Mouse (Mus musculus): ENCODE results near the gene Cops2. TPM values are rescaled to one million over a fixed set of nuclear protein-coding genes. Genes with fewer than 3 reads are reported as not detected.

Gene Cops2
- total RNA-seq (2014; rRNA removed), result 53.7 and 67.5 TPM in 2 replicates
- polyA plus RNA-seq (2015; fragmentation: Nextera tagmentation; extraction: Ambion mirVana), result 49.7 and 53.0 TPM in 2 replicates

- Histone ChIP-seq H3K36me3 (ENCODE audit: insufficient read depth, low read length) (no peaks in the 10 kb centered on the region), H3K27me3 (ENCODE audit: insufficient read depth, low read length) (no peaks in the 10 kb centered on the region), H3K27ac (ENCODE audit: low read depth, low read length) (peak within 1 kb of the TSS; percentile 90), H3K4me1 (ENCODE audit: insufficient read depth, low read length) (no peaks in the 10 kb centered on the region), H3K9me3 (ENCODE audit: low read length) (no peaks in the 10 kb centered on the region), H3K4me2 (ENCODE audit: low read depth, low read length, poor library complexity, severe bottlenecking) (peak within 1 kb of the TSS; percentile 83), H3K4me3 (ENCODE audit: low read depth, low read length) (peak within 1 kb of the TSS; percentile 100), H3K9ac (replicated peaks; ENCODE audit: low read length, poor library complexity, severe bottlenecking) (peak within 1 kb of the TSS; percentile 99)
- DNase-seq (ENCODE audit: low spot score), result peak; percentile 98
- under 1% methylated on average over 42 of the region's 54 CpGs for WGBS
- TF ChIP-seq CTCF (IDR thresholded peaks at IDR 0.05), result no peak
- peak; percentile 100 for ATAC-seq (ENCODE audit: low FRiP score)
Observed at GRCm38 (mm10) chr2:125858521-125859280, at the start of gene Cops2, which contains the start of gene Galk2. Gene Cops2, minus strand, starts transcription at chr2:125859139. Gene Galk2, plus strand, starts transcription at chr2:125859109.

- H3K4me3 ChIP-seq (ENCODE audit: low read depth, low read length), result no peak overlapping the region
- no peak overlapping the region for H3K4me2 ChIP-seq (ENCODE audit: low read depth, low read length, poor library complexity, severe bottlenecking)
- ATAC-seq (ENCODE audit: low FRiP score), result no peak
Observed at GRCm38 (mm10) chr2:125907580-125908255, 48.8 kb upstream of the Cops2 start.

GRCm38 (mm10) chr2:125906407-125907066 lies 47.6 kb upstream of the Cops2 start:
- no peak overlapping the region for H3K4me2 ChIP-seq (ENCODE audit: low read depth, low read length, poor library complexity, severe bottlenecking)
- H3K27me3 ChIP-seq (ENCODE audit: insufficient read depth, low read length), result no peaks in the 10 kb centered on the region
- no peak overlapping the region for H3K27ac ChIP-seq (ENCODE audit: low read depth, low read length)
- no peak for TF ChIP-seq CTCF (IDR thresholded peaks at IDR 0.05)
- H3K36me3 ChIP-seq (ENCODE audit: insufficient read depth, low read length), result peaks cover 9% of the 10 kb centered on the region
- H3K9ac ChIP-seq (replicated peaks; ENCODE audit: low read length, poor library complexity, severe bottlenecking), result no peak overlapping the region
- 89% methylated on average over 4 of the region's 4 CpGs for WGBS
- H3K9me3 ChIP-seq (ENCODE audit: low read length), result no peaks in the 10 kb centered on the region
- H3K4me1 ChIP-seq (ENCODE audit: insufficient read depth, low read length), result no peaks in the 10 kb centered on the region
- DNase-seq (ENCODE audit: low spot score), result no peak
- no peak for ATAC-seq (ENCODE audit: low FRiP score)
- no peak overlapping the region for H3K4me3 ChIP-seq (ENCODE audit: low read depth, low read length)

More at GRCm38 (mm10) chr2:125907580-125908255, 48.8 kb upstream of the Cops2 start:
- WGBS, result 88% methylated on average over 4 of the region's 4 CpGs
- Histone ChIP-seq H3K27me3 (ENCODE audit: insufficient read depth, low read length) (no peaks in the 10 kb centered on the region), H3K27ac (ENCODE audit: low read depth, low read length) (no peak overlapping the region), H3K9ac (replicated peaks; ENCODE audit: low read length, poor library complexity, severe bottlenecking) (no peak overlapping the region), H3K9me3 (ENCODE audit: low read length) (no peaks in the 10 kb centered on the region), H3K36me3 (ENCODE audit: insufficient read depth, low read length) (peaks cover 9% of the 10 kb centered on the region), H3K4me1 (ENCODE audit: insufficient read depth, low read length) (no peaks in the 10 kb centered on the region)
- no peak for TF ChIP-seq CTCF (IDR thresholded peaks at IDR 0.05)
- no peak for DNase-seq (ENCODE audit: low spot score)

- no peak for DNase-seq (ENCODE audit: low spot score)
- Histone ChIP-seq H3K36me3 (ENCODE audit: insufficient read depth, low read length) (peaks cover 12% of the 10 kb centered on the region), H3K4me1 (ENCODE audit: insufficient read depth, low read length) (no peaks in the 10 kb centered on the region), H3K27ac (ENCODE audit: low read depth, low read length) (no peak overlapping the region), H3K27me3 (ENCODE audit: insufficient read depth, low read length) (no peaks in the 10 kb centered on the region), H3K4me3 (ENCODE audit: low read depth, low read length) (no peak overlapping the region), H3K4me2 (ENCODE audit: low read depth, low read length, poor library complexity, severe bottlenecking) (no peak overlapping the region), H3K9me3 (ENCODE audit: low read length) (no peaks in the 10 kb centered on the region), H3K9ac (replicated peaks; ENCODE audit: low read length, poor library complexity, severe bottlenecking) (no peak overlapping the region)
- ATAC-seq (ENCODE audit: low FRiP score), result no peak
- 95% methylated on average over 3 of the region's 3 CpGs for WGBS
- no peak for TF ChIP-seq CTCF (IDR thresholded peaks at IDR 0.05)
Observed at GRCm38 (mm10) chr2:125901426-125901825, 42.5 kb upstream of the Cops2 start.

GRCm38 (mm10) chr2:125900797-125901410 lies 42.0 kb upstream of the Cops2 start:
- H3K36me3 ChIP-seq (ENCODE audit: insufficient read depth, low read length), result peaks cover 12% of the 10 kb centered on the region
- no peak overlapping the region for H3K27ac ChIP-seq (ENCODE audit: low read depth, low read length)
- H3K4me2 ChIP-seq (ENCODE audit: low read depth, low read length, poor library complexity, severe bottlenecking), result no peak overlapping the region
- H3K9me3 ChIP-seq (ENCODE audit: low read length), result no peaks in the 10 kb centered on the region
- no peak overlapping the region for H3K9ac ChIP-seq (replicated peaks; ENCODE audit: low read length, poor library complexity, severe bottlenecking)
- DNase-seq (ENCODE audit: low spot score) (no peak), ATAC-seq (ENCODE audit: low FRiP score) (no peak)
- 89% methylated on average over 6 of the region's 6 CpGs for WGBS
- no peak for TF ChIP-seq CTCF (IDR thresholded peaks at IDR 0.05)
- no peaks in the 10 kb centered on the region for H3K4me1 ChIP-seq (ENCODE audit: insufficient read depth, low read length)
- H3K4me3 ChIP-seq (ENCODE audit: low read depth, low read length), result no peak overlapping the region
- no peaks in the 10 kb centered on the region for H3K27me3 ChIP-seq (ENCODE audit: insufficient read depth, low read length)

Measured in midbrain, postnatal 0 days (tissue).